Mouse (Mus musculus) naive thymus-derived CD4-positive, alpha-beta T cell, adult 2 months (primary cell): Measurements from ENCODE around the gene Dkkl1.

Experiments used
- DNase-seq: peaks from one replicate; pipeline ENCODE4 v3.0.0-alpha.2; 2011; ENCODE audit warnings: low read depth

Dkkl1 gene

GRCm38 (mm10) chr7:45167761-45168445, 44.0 kb downstream of the Dkkl1 start:
- no peak for DNase-seq

GRCm38 (mm10) chr7:45166950-45167401, 45.0 kb downstream of the Dkkl1 start:
- no peak for DNase-seq

- no peak for DNase-seq
These were observed 46.2 kb downstream of the Dkkl1 start for GRCm38 (mm10) chr7:45165701-45166100.

- no peak for DNase-seq
These were observed 47.1 kb downstream of the Dkkl1 start for GRCm38 (mm10) chr7:45164833-45165232.

GRCm38 (mm10) chr7:45163735-45164490, 48.0 kb downstream of the Dkkl1 start, which contains the start of gene Slc17a7:
Gene Slc17a7, plus strand, starts transcription at chr7:45163949.
- DNase-seq: peak; percentile 64

- no peak for DNase-seq
These were observed 48.8 kb downstream of the Dkkl1 start for GRCm38 (mm10) chr7:45162996-45163615.

GRCm38 (mm10) chr7:45162551-45162950, 49.4 kb downstream of the Dkkl1 start:
- no peak for DNase-seq

GRCm38 (mm10) chr7:45161612-45162473, 50.1 kb downstream of the Dkkl1 start:
- DNase-seq: peak; percentile 93

GRCm38 (mm10) chr7:45160866-45161265, 51.1 kb downstream of the Dkkl1 start:
- no peak for DNase-seq

- no peak for DNase-seq
These were observed 51.6 kb downstream of the Dkkl1 start for GRCm38 (mm10) chr7:45160316-45160800.

- DNase-seq: no peak
These were observed 53.0 kb downstream of the Dkkl1 start for GRCm38 (mm10) chr7:45158991-45159390.
